Mouse (Mus musculus): Measurements from ENCODE around the gene D10Wsu102e. TPM values are rescaled to one million over a fixed set of nuclear protein-coding genes. Genes with fewer than 3 reads are reported as not detected.

Gene D10Wsu102e
- 0.19 and 0.20 TPM in 2 replicates for polyA plus RNA-seq (2015; fragmentation: Nextera tagmentation; extraction: Ambion mirVana)

DNA sequence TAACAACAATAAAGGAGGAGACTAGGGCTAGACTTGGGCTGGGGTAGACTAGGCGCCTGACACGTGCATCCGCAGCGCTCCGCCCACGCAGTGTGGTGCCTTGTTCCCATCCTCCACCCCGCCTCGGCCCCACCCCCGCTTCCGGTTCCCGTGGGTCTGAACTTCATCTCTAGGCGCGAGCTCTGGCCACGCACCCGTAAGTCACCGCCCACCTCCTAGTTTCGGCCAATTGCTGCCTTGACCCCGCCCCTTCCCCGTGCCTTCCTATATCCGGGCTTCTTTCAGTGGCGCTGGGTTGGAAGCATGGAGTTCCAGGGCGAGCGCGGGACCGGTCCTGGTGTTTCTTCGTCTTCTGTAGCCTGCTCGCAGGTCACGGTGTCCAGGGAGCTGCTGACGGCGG lies at the start of gene D10Wsu102e:
Gene D10Wsu102e, plus strand, starts transcription at position 266 of the 400 bp plus-strand sequence.
- Histone ChIP-seq H3K4me3 (ENCODE audit: low read depth, low read length) (peak within 1 kb of the TSS; percentile 81), H3K36me3 (ENCODE audit: insufficient read depth, low read length) (no peaks in the 10 kb centered on the region), H3K4me1 (ENCODE audit: insufficient read depth, low read depth, low read length) (0 out of 2 replicates have a peak, but pooled peaks cover 4% of the 10 kb centered on the region), H3K9ac (replicated peaks; ENCODE audit: low read depth) (peak within 1 kb of the TSS; percentile 67), H3K9me3 (ENCODE audit: low read length) (no peaks in the 10 kb centered on the region), H3K27ac (ENCODE audit: low read length) (peak within 1 kb of the TSS; percentile 68), H3K27me3 (replicated peaks; ENCODE audit: insufficient read depth, low read length) (no peaks in the 10 kb centered on the region), H3K4me2 (replicated peaks; ENCODE audit: low read depth, low read length) (peak within 1 kb of the TSS; percentile 98)
- ATAC-seq (peak; percentile 100), DNase-seq (ENCODE audit: low spot score) (peak; percentile 99)
- TF ChIP-seq CTCF (IDR thresholded peaks at IDR 0.05) (no peak), EP300 (IDR thresholded peaks at IDR 0.05) (no peak)
- WGBS: under 1% methylated on average over 30 of the region's 30 CpGs

DNA sequence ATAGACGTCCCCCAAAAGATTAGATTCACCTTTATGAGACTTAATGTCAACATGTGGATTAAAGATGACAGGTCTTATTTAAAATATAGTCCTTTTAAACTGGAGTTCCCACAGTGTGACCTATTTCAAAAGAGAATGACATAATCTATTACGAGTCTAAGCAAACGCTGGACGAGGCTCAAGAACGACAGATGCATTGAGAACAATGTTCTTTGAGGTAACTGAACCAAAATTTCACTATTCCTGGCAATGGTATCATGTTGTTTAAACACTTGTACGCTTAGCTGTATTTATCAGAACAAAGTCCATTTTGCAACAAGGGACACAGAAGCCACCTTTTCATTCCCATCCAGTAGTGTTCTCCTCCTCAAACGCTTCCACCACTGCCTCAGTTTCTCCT lies 49.7 kb upstream of the D10Wsu102e start:
- DNase-seq (ENCODE audit: low spot score): no peak
- H3K4me3 ChIP-seq (ENCODE audit: low read depth, low read length): no peak overlapping the region
- 64% methylated on average over 7 of the region's 7 CpGs for WGBS

DNA sequence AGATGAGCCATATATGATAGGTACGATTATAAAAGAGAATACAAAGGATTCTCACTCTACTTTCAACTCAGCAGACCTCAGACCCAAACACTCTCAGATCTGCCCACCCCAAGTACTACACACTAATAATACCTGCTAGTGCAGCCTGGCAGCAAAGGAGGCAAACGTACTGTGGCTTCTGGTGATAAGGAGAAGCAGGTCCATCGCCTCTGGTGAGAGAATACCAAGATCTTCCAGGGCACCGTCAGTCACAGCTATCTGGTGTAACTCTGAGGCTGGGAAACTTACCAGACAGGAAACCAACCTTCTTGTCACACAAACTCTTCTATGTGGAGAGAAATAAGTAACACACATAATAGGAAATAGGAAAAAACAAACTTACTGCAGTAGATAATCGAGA lies 47.0 kb upstream of the D10Wsu102e start:
- H3K36me3 ChIP-seq (ENCODE audit: insufficient read depth, low read length): no peaks in the 10 kb centered on the region
- no peaks in the 10 kb centered on the region for H3K27me3 ChIP-seq (replicated peaks; ENCODE audit: insufficient read depth, low read length)
- no peak overlapping the region for H3K9ac ChIP-seq (replicated peaks; ENCODE audit: low read depth)
- DNase-seq (ENCODE audit: low spot score) (no peak), ATAC-seq (no peak)
- 66% methylated on average over 5 of the region's 5 CpGs for WGBS
- H3K27ac ChIP-seq (ENCODE audit: low read length): no peak overlapping the region
- H3K9me3 ChIP-seq (ENCODE audit: low read length): peaks cover 3% of the 10 kb centered on the region; the same call in 1 of the 2 replicates
- TF ChIP-seq CTCF (IDR thresholded peaks at IDR 0.05): no peak
- TF ChIP-seq EP300 (IDR thresholded peaks at IDR 0.05): no peak
- H3K4me2 ChIP-seq (replicated peaks; ENCODE audit: low read depth, low read length): no peak overlapping the region
- H3K4me1 ChIP-seq (ENCODE audit: insufficient read depth, low read depth, low read length): no peaks in the 10 kb centered on the region
- no peak overlapping the region for H3K4me3 ChIP-seq (ENCODE audit: low read depth, low read length)

More for the DNA sequence above, 49.7 kb upstream of the D10Wsu102e start:
- TF ChIP-seq EP300 (IDR thresholded peaks at IDR 0.05): no peak
- no peak for TF ChIP-seq CTCF (IDR thresholded peaks at IDR 0.05)
- Histone ChIP-seq H3K27me3 (replicated peaks; ENCODE audit: insufficient read depth, low read length) (no peaks in the 10 kb centered on the region), H3K4me1 (ENCODE audit: insufficient read depth, low read depth, low read length) (no peaks in the 10 kb centered on the region), H3K36me3 (ENCODE audit: insufficient read depth, low read length) (no peaks in the 10 kb centered on the region), H3K27ac (ENCODE audit: low read length) (no peak overlapping the region), H3K4me2 (replicated peaks; ENCODE audit: low read depth, low read length) (no peak overlapping the region), H3K9me3 (ENCODE audit: low read length) (peaks cover 3% of the 10 kb centered on the region; the same call in 1 of the 2 replicates), H3K9ac (replicated peaks; ENCODE audit: low read depth) (no peak overlapping the region)
- no peak for ATAC-seq

DNA sequence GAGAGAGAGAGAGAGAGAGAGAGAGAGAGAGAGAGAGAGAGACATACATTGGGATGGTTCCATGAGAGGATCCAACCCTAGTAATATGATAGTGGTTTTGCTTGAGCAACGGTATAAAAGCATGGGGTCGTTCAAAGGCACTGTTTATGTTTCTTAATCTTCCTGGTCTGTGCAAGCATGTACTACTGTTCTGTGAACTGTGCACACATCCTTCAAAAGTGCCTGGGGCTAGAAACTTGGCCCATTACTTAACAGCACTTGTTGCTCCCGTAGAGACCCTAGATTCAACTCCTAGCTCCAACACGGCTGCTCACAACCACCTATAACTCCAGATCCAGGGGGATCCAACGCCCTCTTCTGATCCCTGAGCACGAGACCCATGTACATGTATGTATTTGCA lies 39.6 kb upstream of the D10Wsu102e start:
- H3K9me3 ChIP-seq (ENCODE audit: low read length): no peaks in the 10 kb centered on the region
- H3K4me2 ChIP-seq (replicated peaks; ENCODE audit: low read depth, low read length): no peak overlapping the region
- no peak for ATAC-seq
- no peak overlapping the region for H3K4me3 ChIP-seq (ENCODE audit: low read depth, low read length)
- no peaks in the 10 kb centered on the region for H3K36me3 ChIP-seq (ENCODE audit: insufficient read depth, low read length)
- TF ChIP-seq EP300 (IDR thresholded peaks at IDR 0.05): no peak
- no peak for TF ChIP-seq CTCF (IDR thresholded peaks at IDR 0.05)
- no peak overlapping the region for H3K9ac ChIP-seq (replicated peaks; ENCODE audit: low read depth)
- H3K27me3 ChIP-seq (replicated peaks; ENCODE audit: insufficient read depth, low read length): no peaks in the 10 kb centered on the region
- WGBS: 63% methylated on average over 6 of the region's 6 CpGs
- H3K27ac ChIP-seq (ENCODE audit: low read length): no peak overlapping the region
- no peaks in the 10 kb centered on the region for H3K4me1 ChIP-seq (ENCODE audit: insufficient read depth, low read depth, low read length)
- no peak for DNase-seq (ENCODE audit: low spot score)

DNA sequence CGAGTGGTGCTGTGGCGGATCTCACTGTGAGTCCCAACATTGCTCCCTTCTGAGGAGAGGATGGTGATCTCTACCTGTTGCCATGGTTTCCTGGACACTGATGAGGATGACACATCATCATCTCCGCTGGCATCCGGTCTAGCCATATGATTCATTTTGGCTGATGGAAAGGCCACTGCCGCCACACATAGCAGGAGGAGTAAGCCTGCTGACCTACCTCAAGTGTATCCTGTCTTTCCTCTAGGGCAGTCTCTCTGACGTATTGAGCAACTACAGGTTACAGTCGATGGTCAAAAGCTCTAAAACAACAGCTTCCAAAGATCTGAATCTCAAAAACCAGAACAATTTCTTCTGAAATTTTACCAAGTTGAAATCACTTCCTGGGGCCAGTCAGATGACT lies 39.2 kb upstream of the D10Wsu102e start:
- Histone ChIP-seq H3K27me3 (replicated peaks; ENCODE audit: insufficient read depth, low read length) (no peaks in the 10 kb centered on the region), H3K9me3 (ENCODE audit: low read length) (no peaks in the 10 kb centered on the region), H3K4me2 (replicated peaks; ENCODE audit: low read depth, low read length) (no peak overlapping the region), H3K9ac (replicated peaks; ENCODE audit: low read depth) (no peak overlapping the region), H3K4me3 (ENCODE audit: low read depth, low read length) (no peak overlapping the region), H3K36me3 (ENCODE audit: insufficient read depth, low read length) (no peaks in the 10 kb centered on the region), H3K27ac (ENCODE audit: low read length) (no peak overlapping the region), H3K4me1 (ENCODE audit: insufficient read depth, low read depth, low read length) (no peaks in the 10 kb centered on the region)
- TF ChIP-seq CTCF (IDR thresholded peaks at IDR 0.05) (no peak), EP300 (IDR thresholded peaks at IDR 0.05) (no peak)
- no peak for ATAC-seq
- DNase-seq (ENCODE audit: low spot score): no peak
- 87% methylated on average over 7 of the region's 7 CpGs for WGBS

DNA sequence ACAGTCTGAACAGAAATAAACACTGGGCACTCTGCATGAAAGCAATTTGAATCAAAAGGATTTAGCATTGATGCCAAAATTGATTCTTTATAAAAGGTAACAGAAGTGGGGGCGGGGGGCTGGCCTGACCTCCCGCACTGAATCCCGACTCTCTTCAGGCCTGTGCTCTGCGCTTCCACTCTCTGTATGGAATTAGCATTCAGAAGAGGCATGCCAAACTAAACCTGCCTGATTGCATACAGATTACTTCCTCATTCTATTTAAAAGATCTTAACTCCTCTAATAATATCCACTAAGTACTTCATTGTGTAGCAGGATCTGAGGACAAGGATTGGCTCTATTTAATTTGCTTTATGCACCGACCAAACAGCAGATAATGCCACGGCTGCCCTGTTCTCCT lies 38.5 kb upstream of the D10Wsu102e start:
- DNase-seq (ENCODE audit: low spot score): no peak
- WGBS: 67% methylated on average over 6 of the region's 6 CpGs

More for the DNA sequence above, 38.5 kb upstream of the D10Wsu102e start:
- H3K4me1 ChIP-seq (ENCODE audit: insufficient read depth, low read depth, low read length): no peaks in the 10 kb centered on the region
- no peaks in the 10 kb centered on the region for H3K27me3 ChIP-seq (replicated peaks; ENCODE audit: insufficient read depth, low read length)
- H3K36me3 ChIP-seq (ENCODE audit: insufficient read depth, low read length): no peaks in the 10 kb centered on the region
- no peak overlapping the region for H3K9ac ChIP-seq (replicated peaks; ENCODE audit: low read depth)
- H3K9me3 ChIP-seq (ENCODE audit: low read length): no peaks in the 10 kb centered on the region
- TF ChIP-seq CTCF (IDR thresholded peaks at IDR 0.05): no peak
- TF ChIP-seq EP300 (IDR thresholded peaks at IDR 0.05): no peak
- H3K27ac ChIP-seq (ENCODE audit: low read length): no peak overlapping the region
- no peak for ATAC-seq
- no peak overlapping the region for H3K4me3 ChIP-seq (ENCODE audit: low read depth, low read length)
- no peak overlapping the region for H3K4me2 ChIP-seq (replicated peaks; ENCODE audit: low read depth, low read length)

All from lung, postnatal 0 days (tissue).